Mouse (Mus musculus): ENCODE measurements at regions not wholly inside any gene's neighbourhood (a gene's known extent, or its start where the extent isn't known, plus 50 kb on each side); places are given as distances from the start of the nearest gene placed in this dataset.

DNA sequence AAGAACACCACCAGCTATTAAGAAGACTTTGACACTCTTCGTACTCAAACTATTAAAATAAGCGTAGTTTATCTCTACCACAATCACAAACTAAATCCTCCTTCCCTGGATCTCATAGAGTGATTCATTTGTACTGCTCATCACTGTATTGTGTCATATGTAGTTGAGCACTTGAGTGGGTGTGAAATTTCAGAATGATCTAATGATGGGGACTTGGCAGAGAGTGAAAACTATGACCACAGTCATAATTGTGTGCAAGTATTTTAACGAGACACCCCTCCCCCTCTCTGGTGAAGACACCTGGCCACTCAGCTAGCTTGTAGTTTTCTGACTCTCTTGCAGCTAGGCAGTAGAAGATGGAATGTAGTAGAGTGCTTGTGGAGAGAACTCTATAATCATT is 80.2 kb upstream of the Cxcr4 start:
- DNase-seq (ENCODE audit: low read depth): no peak

DNA sequence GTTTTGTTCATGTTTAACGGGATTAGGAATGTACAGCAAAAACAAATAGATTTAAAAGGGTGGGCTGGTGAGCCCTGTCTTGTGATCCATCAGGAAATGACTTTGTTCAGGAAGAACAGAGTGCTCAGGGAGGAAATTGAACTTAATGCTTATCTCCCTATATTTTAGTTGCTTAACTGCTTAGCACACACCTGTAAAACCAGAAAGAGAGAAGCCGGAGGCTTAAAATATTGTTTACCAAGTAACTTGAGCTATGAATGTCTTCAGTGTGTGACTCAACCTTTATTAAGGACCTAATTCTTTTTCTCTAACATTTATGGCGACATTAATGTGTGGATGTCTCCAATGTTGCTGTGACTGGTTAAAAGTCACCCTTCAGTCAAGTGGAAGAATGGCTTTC is 79.4 kb upstream of the Cxcr4 start:
- DNase-seq (ENCODE audit: low read depth): no peak

DNA sequence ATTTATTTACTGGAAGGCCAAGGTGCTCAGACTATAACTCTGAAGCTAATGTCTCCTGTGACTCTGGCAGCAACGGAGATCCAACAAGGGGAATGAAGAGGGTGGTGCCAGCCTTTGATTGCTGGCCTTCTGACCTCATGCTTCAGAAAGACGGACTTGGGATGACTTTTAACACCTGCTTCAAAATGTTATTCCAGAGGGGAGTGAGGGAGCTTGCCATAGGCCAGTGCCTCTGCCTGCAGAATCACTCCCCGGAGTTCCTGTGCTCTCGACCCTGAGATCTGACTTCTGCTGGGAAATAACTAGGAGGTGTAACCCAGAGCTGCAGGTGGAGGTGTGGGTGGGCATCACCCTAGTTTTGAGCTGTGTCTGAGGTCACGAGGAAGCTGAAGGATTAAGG is 78.9 kb upstream of the Cxcr4 start:
- no peak for DNase-seq (ENCODE audit: low read depth)

DNA sequence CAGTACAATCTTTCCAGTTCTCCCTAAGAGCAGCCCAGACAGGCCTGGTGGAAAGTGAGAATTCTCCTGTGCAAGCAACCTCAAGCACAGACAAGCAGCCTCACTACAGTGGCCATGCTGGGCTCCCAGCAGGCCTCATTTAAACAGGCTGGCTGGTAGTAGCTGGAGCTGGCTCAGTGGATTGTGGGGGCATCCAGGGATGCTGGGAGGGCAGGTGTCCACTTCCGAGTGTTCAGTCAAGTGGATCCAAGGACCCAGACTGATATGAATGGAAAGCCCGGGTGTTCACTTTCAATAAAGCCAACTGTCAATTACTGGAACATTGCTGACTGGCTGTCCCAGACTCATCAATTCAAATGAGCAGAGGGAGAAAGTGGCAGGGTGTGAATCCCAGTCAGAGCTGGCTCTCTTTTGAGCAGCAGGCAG is 77.2 kb upstream of the Cxcr4 start:
- no peak for DNase-seq (ENCODE audit: low read depth)

DNA sequence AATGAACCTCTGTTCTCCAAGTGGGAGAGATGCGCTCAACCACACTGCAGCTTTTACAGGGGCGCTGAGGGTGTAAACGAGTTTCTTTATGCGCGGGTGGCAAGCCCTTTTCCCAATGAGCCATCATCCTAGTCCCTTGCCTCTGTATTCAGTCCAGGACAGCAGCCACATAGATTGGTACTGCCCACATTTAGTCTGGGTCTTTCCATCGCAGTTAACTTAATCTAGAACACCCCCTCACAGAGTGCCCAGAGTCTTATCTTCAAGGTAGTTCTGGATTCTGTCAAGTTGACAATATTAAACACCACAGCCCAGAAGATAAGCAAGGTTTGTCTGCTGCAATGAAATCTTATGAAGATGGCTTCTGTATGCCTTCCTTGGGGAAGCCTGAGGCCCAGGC is 76.6 kb upstream of the Cxcr4 start:
- DNase-seq (ENCODE audit: low read depth): no peak

DNA sequence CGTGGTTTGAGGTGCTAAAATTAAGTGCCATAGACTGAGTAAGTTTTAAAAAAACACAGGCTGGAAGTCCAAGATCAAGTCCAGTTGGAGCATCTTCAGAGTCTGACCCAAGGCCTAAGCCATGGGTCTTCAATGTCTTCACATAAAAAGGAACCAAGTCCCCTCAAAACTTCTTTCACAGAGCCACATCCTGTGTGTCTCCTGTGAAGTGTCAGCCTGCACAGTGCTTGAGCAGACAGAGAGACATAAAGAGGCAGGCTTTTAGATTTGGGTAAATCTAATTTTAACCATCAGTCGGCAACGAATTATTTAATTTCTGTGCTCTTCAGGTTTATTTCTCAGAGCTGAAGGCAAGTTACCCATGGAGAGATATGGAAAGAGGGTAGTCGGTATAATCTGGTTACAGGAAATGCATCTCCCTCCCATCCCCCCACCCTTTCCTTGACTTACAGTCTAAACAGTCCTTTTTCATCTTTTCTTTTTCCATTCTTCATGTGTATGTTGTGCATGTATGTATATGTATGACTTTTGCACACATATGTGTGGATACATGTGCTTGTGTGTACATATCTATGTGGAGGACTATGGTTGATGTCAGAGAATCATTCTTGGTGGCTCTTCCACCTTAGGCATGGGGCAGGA is 75.1 kb upstream of the Cxcr4 start:
- DNase-seq (ENCODE audit: low read depth): no peak

DNA sequence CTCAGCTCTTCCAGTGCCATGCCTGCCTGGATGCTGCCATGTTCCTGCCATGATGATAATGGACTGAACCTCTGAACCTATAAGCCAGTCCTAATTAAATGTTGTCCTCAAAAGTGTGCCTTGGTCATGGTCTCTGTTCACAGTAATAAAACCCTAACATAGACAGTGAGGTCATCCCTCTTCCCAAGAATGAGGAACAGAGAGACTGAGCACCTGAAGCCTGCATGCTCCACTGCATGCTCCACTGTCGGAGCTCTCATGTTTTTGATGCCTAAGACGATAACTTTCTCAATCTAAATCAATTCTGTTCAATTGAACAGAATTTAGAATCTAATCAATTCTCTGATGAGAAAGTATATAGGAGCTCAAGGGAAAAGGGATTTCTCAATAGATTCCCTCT is 71.1 kb upstream of the Cxcr4 start:
- no peak for DNase-seq (ENCODE audit: low read depth)

DNA sequence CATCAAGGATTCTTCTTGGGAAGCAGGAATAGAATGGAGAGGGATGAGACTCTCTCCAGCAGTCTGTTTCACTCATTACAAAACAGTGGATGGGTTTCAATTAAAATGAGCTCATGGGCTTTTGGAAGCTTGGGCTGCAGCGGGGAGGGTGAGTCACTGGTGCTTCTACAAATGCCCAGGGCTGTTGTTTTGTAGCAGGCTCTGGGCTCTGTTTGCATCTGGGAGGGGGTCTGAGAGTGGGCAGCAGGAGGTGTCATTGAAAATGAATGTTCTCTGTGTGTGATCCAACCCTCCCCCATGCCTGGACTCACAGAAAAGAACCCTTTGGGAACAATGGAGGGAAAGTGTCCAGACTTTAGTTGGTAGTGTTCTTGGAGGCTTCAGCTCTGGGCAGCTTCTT is 67.8 kb upstream of the Cxcr4 start:
- no peak for DNase-seq (ENCODE audit: low read depth)

DNA sequence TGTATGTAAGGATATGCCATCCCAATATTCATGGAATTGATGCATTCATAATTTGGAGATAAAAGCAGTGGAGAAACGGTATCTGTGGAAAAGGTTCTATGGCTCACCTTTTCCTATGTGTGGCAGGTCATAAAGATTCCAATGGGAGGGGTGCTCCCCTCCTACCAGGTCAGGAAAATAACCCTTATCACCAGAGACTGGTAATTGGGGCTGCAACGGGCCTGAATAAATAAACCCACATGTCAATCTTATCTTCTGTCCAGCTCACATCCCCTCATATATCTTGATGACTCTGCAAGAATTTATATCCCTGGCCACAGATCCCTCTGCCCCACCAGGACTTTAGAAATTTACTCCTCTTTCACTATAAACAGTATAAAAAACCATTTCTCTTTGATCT is 66.7 kb upstream of the Cxcr4 start:
- DNase-seq (ENCODE audit: low read depth): no peak

DNA sequence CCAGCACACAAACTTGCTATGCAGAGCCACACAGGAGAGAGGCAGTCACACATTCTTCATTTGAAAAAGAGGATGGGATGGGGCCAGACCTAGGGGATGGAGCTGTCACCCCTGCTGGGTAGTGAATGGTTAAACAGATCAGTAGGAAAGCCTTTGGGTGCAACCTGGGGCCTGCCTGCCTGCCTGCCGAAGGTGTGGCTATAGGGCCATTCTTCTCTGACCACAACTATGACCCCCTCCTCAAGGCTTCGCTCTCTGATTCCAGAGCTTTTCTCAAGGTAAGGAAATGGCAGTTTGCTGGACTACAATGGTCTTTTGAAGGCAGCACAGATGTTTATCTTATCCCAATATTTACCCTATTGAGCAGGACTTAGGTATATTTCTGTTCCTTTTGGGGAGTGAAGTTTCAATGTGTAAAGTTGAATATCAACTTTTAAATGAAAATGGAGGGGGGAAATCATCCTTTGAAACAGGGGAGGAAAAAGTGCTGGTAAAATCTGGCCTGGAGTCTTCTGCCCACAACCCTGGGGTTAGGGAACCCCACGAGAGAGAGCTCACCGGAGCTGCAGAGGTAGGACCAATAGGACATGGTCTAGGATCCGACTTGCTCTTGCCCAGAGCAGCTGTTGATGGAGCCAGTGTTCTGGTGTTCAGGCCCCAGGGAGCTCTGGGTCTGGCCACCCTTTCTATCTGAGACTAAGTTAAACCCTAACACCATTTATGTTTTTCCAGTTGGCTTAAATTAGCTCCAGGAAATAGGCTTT is 62.2 kb upstream of the Cxcr4 start:
- no peak for DNase-seq (ENCODE audit: low read depth)

DNA sequence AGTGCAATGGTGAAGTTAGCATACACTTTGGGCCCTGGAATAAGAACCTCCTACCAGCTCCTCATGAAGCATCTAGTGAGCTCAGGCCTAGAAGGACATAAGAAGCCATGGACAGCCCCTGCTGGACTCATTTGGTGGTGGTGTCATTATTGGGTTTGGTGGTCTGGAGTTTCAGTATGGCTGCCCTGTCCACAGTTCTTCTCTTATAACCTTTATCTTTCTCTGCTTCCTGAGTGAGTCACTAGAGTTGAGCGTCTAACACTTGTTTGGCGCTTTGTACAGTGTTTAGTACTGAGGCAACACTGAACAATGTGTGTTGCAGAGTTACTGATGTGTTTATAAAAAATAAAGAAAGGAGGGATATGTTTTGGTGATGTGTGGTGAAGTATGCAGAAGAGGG is 58.5 kb upstream of the Cxcr4 start:
- DNase-seq (ENCODE audit: low read depth): no peak

DNA sequence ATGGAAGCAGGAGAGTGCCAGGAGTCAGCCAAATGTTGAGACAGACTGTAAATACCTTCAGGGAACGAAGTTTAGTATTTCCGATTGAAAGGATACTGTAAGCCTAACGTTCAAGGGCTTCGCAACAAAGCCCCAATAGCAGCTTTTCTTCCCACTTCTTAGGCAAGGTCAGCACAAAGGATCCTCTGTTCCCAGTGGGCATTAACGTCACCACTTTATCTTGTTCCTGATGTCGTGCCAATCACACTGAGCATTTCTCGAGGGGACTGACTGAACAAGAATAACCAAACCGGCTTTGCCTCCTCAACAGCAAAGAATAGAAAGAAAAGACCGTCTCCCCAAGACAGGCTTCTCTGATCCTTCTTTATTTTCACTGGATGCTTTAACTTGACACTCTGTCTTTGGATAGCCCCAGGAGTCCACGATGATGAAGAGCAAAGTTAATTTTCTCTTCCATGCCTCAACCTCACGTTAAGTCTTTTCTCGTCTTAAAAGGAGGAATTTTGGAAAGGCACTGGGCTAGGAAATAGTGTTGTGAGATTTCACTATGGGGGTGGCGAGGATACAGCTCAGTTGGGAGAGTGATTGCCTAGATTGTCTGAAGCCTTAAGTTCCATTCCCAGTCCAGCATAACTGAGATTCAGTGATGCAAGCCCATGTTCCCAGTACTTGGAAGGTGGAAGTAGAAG is 57.5 kb upstream of the Cxcr4 start:
- DNase-seq (ENCODE audit: low read depth): no peak

DNA sequence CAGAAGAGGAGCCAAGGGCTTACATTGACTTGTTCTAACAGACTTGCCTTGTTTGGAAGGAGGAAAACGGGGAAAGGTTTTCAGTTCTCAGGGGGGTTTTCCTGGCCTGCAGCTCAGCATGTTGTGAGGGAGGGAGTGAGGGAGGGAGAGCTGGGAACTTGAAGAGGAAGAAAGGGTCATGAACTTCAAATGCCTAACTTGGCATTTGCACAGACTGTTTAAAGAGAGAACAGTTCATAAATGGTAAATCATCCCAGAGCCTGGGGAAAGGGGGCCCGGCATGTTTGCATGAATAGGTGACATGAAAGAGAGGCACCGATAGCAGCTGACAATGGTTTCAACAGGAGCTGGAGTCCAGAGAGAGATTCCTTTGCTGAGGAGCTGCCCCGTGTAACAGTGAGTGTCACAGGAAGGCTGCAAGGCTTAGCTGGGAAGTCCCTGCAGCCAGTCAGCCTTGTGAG is 51.3 kb upstream of the Cxcr4 start:
- no peak for DNase-seq (ENCODE audit: low read depth)

DNA sequence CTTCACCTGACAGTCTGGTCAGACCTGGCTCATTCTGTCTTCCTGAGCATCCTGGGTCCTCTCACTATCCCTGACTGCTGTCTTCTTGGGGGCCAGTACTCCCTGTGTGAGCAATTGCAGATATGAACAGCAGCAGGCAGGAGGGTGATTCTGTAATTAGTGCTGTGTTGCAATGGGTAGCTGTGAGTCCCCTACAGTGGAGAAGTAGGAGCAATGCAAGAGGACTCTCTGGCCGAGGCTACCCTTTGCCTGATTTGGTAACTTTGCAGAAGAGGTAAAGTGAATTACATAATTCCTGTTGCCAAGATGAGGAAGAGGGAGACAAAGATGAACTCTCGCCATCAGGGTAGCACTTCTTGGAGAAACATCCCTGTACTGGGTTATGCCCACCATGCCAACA is 50.1 kb upstream of the Cxcr4 start:
- no peak for DNase-seq (ENCODE audit: low read depth)
